Mouse (Mus musculus) embryonic facial prominence, embryonic 10.5 days (tissue): ENCODE data around the gene Ptk7. TPM values are rescaled to one million over a fixed set of nuclear protein-coding genes. Genes with fewer than 3 reads are reported as not detected.

Experiments used
- DNase-seq: peaks from one replicate; pipeline ENCODE4 v3.0.0-alpha.2; 2017; ENCODE audit warnings: low spot score
- H3K27ac ChIP-seq: fragments of 300-500 bp; sonication (generic); replicated peaks from 2 replicates; pipeline ENCODE4 v1.5.1; 2016; ENCODE audit warnings: mild to moderate bottlenecking
- H3K27me3 ChIP-seq: fragments of 300-500 bp; sonication (generic); replicated peaks from 2 replicates; pipeline ENCODE4 v1.6.1; 2016; ENCODE audit warnings: low read depth, mild to moderate bottlenecking; ENCODE audit not compliant: poor library complexity, severe bottlenecking
- H3K36me3 ChIP-seq: fragments of 300-500 bp; sonication (generic); replicated peaks from 2 replicates; pipeline ENCODE4 v1.6.1; 2016; ENCODE audit warnings: mild to moderate bottlenecking, moderate library complexity
- H3K4me1 ChIP-seq: fragments of 300-500 bp; sonication (generic); 2 replicates; pipeline ENCODE4 v1.6.1; 2016
- H3K4me3 ChIP-seq: fragments of 300-500 bp; sonication (generic); 2 replicates; pipeline ENCODE4 v1.5.1; 2016; ENCODE audit warnings: mild to moderate bottlenecking, moderate library complexity
- H3K9me3 ChIP-seq: fragments of 300-500 bp; sonication (generic); 2 replicates; pipeline ENCODE4 v1.6.1; 2016; ENCODE audit warnings: mild to moderate bottlenecking
- WGBS: fragments of 180-500 bp; shearing (Covaris S2); methylation state at CpG from one replicate; pipeline ENCODE4 v1.1.7; 2016; 5-methylcytosine and 5-hydroxymethylcytosine counted together
- polyA plus RNA-seq: library from polyadenylated mRNA; unstranded; fragments of >200 nt; fragmentation: Nextera tagmentation; extraction: Ambion mirVana; gene quantifications from 2 replicates; pipeline ENCODE4 v1.2.1, GENCODE M21; 2016

Gene Ptk7
- polyA plus RNA-seq, 1 experiment from 2014 or later: 92.5 TPM

DNA sequence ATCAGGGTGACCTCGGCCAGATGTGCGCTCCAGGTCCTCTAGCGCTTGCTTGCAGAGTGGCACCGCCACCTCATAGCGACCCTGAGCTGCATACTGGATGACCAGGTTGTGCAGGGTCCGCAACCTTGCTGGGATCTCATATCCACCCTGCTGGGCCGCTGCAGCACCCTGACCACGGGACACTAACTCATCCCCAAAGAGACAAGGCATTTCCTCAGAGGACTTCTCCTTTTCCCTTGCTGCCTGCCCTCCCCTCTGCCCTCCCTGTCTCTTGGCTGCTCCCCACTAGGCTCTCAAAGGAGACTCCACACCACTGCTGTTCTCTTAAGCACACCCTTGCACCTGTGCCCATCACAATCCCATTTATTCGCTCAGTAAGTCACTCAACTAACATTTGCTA, 10.6 kb upstream of the Ptk7 start:
- H3K4me3 ChIP-seq: no peak overlapping the region

DNA sequence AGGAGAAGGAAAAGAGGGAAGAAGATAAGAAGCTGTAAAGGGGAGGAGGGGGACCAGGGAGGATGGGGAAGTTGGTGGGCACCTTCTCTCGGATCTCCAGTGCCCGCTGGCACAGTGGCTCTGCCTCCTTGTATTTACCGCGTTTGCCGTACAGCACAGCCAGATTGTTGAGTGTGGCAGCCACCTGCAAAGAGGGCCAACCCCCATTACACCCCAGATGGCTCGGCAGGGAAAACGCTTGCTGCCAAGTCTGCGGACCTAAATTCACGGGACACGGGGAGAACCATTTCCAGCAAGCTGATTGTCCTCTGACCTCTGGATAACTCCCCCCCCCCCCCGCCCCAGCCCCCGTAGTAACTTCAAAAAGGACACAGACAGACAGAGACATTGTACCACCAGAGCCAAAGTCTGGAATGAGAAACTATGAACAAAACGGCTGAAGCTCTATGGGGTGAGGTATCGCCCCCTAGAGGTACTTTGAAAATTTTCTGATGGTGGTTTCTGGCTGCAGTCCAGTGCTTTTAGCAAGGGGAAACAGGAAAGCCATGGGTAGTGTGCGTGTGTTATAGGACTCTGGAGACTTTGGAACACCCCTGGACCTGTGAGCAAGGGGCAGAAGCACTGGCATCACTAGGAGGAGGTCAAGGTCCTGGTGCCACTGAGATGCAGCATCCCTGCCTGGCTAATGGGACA, 7.7 kb upstream of the Ptk7 start:
- 29% methylated on average over 15 of the region's 15 CpGs for WGBS
- DNase-seq: peak; percentile 49
- Histone ChIP-seq H3K4me3 (peak overlapping the region; percentile 30; the same call in 1 of the 2 replicates), H3K4me1 (peaks cover 16% of the 10 kb centered on the region), H3K27ac (peak overlapping the region; percentile 63), H3K27me3 (no peaks in the 10 kb centered on the region), H3K36me3 (peaks cover 62% of the 10 kb centered on the region), H3K9me3 (no peaks in the 10 kb centered on the region)

More for the DNA sequence above, 10.6 kb upstream of the Ptk7 start:
- Histone ChIP-seq H3K27me3 (no peaks in the 10 kb centered on the region), H3K4me1 (peaks cover 25% of the 10 kb centered on the region), H3K9me3 (no peaks in the 10 kb centered on the region), H3K36me3 (peaks cover 58% of the 10 kb centered on the region), H3K27ac (no peak overlapping the region)
- no peak for DNase-seq
- 84% methylated on average over 9 of the region's 9 CpGs for WGBS

DNA sequence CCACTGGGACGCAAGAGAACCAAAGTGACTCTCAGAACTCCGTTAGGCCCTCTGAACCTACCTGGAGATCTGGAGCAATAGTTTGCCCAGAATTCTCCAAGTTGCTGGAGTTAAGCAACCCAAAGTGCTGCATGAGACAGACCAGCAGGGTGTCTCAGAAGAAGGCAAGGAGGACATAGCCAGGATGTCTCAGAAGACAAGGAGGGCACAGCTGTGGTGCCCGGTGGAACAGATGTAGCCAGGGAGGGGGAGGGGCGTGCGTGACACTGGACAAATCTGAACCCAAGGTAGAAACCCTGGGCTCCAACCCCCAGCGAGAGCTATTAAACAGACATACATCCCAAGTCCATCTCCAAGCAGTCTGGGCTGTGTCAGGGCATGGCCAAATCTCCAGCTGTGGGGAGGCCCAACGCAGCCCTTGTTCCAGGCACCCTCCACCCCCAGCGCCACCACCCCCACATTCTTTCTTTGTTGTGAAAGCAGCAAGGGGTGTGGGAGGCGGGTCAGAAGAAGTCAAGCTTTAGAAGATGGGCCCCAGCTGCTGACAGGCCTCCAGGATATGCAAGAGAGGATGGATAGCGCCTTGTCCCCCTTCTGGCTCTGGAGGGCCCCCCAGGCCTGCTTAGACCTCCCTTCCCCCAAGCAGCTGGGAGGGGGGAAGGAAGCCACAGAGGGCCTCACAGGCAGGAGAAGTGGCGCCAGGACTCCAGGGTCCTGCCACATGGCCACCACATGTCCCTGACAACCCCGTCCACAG, 559 bp upstream of the Ptk7 start:
- peak; percentile 76 for DNase-seq
- 7% methylated on average over 12 of the region's 12 CpGs for WGBS
- peaks cover 17% of the 10 kb centered on the region for H3K36me3 ChIP-seq
- no peaks in the 10 kb centered on the region for H3K9me3 ChIP-seq
- no peaks in the 10 kb centered on the region for H3K27me3 ChIP-seq
- peaks cover 64% of the 10 kb centered on the region for H3K4me1 ChIP-seq
- peak overlapping the region; percentile 97 for H3K27ac ChIP-seq
- peak overlapping the region; percentile 97 for H3K4me3 ChIP-seq

DNA sequence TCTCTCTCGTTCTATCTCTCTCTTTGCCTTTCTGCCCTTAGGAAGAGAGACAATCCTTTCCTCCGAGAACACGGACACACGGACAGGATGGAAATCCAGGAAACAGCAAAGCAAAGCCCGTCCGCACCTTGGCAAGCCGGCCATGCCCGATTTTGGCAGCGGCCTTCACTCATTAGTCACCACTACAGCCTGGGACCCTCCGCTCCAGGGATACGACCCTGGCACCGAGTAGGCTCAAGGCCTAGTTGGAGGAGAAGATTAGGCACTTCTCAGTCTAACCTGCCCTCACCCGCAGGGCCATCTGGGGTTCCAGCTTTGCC, 873 bp downstream of the Ptk7 start:
- Histone ChIP-seq H3K36me3 (peaks cover 16% of the 10 kb centered on the region), H3K9me3 (no peaks in the 10 kb centered on the region), H3K4me1 (peaks cover 78% of the 10 kb centered on the region), H3K4me3 (peak overlapping the region; percentile 97), H3K27ac (peak overlapping the region; percentile 97), H3K27me3 (no peaks in the 10 kb centered on the region)
- WGBS: 1% methylated on average over 13 of the region's 13 CpGs
- DNase-seq: no peak

DNA sequence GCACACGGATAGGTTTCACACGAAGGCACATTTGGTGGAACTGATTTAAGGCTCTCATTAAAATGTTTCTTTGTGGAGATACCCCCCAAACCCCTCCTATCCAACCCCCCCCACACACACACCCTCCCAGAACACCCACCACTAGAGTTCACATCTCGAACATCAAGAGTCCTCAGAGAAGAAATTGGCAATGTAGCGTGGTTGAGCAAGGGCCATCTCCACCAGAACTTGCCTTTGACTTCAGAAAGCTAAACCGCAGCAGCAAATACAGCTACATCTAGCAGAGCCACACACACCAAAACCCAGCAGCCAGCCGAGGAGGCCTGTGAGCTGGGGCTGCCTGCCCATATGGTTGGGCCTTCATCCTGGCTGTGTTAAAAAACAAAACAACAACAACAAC, 1.9 kb downstream of the Ptk7 start:
- Histone ChIP-seq H3K27me3 (no peaks in the 10 kb centered on the region), H3K4me1 (peaks cover 88% of the 10 kb centered on the region), H3K36me3 (peaks cover 11% of the 10 kb centered on the region), H3K4me3 (peak overlapping the region; percentile 97), H3K27ac (peak overlapping the region; percentile 97; the same call in 1 of the 2 replicates), H3K9me3 (no peaks in the 10 kb centered on the region)
- DNase-seq: no peak
- 68% methylated on average over 6 of the region's 6 CpGs for WGBS

GRCm38 (mm10) chr17:46624598-46624997, 4.7 kb downstream of the Ptk7 start:
- Histone ChIP-seq H3K9me3 (no peaks in the 10 kb centered on the region), H3K36me3 (peaks cover 5% of the 10 kb centered on the region; the same call in 1 of the 2 replicates), H3K27ac (peak overlapping the region; percentile 21), H3K4me1 (peaks cover 94% of the 10 kb centered on the region), H3K27me3 (no peaks in the 10 kb centered on the region), H3K4me3 (peak overlapping the region; percentile 19; the same call in 1 of the 2 replicates)
- WGBS: 65% methylated on average over 12 of the region's 12 CpGs
- no peak for DNase-seq

DNA sequence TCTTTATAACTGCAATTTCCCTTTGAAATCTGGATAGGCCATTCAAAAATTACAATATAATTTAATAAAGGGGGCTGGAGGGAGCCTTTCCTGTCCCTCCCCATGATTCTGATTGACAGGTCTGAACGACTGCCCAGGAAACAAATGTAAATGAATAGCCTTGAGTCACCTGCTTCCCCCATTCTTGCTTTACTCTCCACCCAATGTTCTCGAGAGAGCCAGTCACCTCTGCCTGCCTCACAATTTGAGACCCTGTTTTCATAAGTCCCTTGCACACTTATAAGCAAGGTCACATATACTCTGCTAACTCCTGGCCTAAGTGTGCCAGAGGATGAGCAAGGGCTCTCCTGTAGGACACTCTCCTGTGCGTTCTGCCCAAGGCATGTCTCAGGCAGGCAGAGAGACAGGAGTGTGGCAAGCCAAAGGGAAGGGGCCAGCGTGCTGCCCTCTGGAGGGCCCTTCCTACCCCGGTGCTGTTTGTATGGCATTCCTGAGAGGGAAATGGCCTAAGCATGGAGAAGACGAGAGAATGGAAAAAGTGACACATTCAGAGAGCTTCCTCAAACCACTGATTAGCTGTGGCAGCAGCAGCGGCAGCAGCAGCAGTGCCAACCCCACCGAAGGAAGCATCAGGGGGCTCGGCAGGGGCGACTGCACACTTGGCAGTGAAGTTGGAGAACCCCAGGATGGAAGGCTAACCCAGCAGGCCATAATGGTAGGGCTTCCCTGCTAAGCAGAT, 5.3 kb downstream of the Ptk7 start:
- Histone ChIP-seq H3K27ac (peak overlapping the region; percentile 21), H3K27me3 (no peaks in the 10 kb centered on the region), H3K4me1 (peaks cover 95% of the 10 kb centered on the region), H3K9me3 (no peaks in the 10 kb centered on the region), H3K36me3 (peaks cover 5% of the 10 kb centered on the region; the same call in 1 of the 2 replicates), H3K4me3 (peak overlapping the region; percentile 19; the same call in 1 of the 2 replicates)
- no peak for DNase-seq
- WGBS: 32% methylated on average over 10 of the region's 10 CpGs

DNA sequence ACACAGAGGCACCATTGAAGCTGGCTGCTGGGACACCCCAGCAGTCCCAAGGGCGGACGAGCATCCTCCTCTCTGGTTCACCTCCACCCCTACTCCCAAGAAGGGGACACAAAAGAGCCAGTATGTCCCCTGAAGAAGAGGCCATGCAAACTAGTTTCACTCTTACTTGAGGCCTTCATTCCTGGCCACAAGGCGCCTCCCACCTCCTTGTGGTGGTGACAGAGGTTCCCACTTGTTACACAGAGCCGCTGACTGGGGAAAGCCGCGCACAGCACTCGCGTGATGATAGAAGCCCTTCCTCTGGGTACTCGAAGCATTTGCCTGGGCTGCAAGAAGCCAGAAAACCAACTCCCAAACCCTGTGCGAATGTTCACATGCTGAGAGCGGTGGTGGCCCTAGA, 7.0 kb downstream of the Ptk7 start:
- Histone ChIP-seq H3K9me3 (no peaks in the 10 kb centered on the region), H3K27ac (peak overlapping the region; percentile 70), H3K36me3 (peaks cover 5% of the 10 kb centered on the region; the same call in 1 of the 2 replicates), H3K4me3 (0 out of 2 replicates have a peak overlapping the region, but pooled peaks have one; percentile 18), H3K27me3 (no peaks in the 10 kb centered on the region), H3K4me1 (peaks cover 100% of the 10 kb centered on the region)
- DNase-seq: no peak
- WGBS: 76% methylated on average over 11 of the region's 11 CpGs

- Histone ChIP-seq H3K27ac (peak overlapping the region; percentile 10; the same call in 1 of the 2 replicates), H3K27me3 (no peaks in the 10 kb centered on the region), H3K4me3 (no peak overlapping the region), H3K9me3 (no peaks in the 10 kb centered on the region), H3K4me1 (peaks cover 100% of the 10 kb centered on the region), H3K36me3 (peaks cover 5% of the 10 kb centered on the region; the same call in 1 of the 2 replicates)
- DNase-seq: no peak
- WGBS: 79% methylated on average over 15 of the region's 15 CpGs
These were observed 8.0 kb downstream of the Ptk7 start for GRCm38 (mm10) chr17:46621324-46621723.

DNA sequence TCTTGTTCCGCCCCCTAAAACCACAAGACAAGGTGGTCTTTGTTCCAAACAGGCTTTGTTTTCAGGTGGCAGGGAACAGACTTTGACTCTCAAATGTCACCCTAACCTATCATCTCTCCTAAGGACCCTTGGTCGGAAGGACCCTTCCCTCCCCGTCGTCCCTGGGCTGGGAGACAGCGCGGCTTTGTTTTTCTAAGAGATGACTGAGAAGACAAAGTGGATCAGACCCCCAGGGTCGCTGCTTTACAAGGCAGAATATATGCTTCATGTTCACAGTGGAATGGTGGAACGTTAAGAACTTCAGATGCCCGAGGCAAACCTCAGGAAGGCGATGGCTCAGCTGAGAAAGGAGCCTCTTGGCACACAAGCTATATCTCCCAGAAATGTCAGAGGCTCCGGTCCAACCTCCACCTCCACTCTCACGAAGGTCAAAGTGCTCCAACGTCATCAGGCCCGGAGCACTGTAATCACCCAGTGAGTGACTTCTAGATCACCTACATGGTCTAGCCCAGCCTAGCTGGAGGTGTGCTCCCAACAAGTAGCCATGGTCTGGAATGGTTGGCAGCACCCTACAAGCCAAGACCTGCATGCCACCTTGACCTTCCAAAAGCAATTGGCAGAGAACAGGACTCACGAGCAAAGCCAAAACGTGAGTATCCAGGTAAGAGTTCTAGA, 9.5 kb downstream of the Ptk7 start:
- H3K27me3 ChIP-seq: no peaks in the 10 kb centered on the region
- no peaks in the 10 kb centered on the region for H3K9me3 ChIP-seq
- H3K36me3 ChIP-seq: peaks cover 5% of the 10 kb centered on the region; the same call in 1 of the 2 replicates
- H3K4me3 ChIP-seq: peak overlapping the region; percentile 47
- peaks cover 98% of the 10 kb centered on the region for H3K4me1 ChIP-seq
- DNase-seq: peak; percentile 42
- H3K27ac ChIP-seq: peak overlapping the region; percentile 96
- 23% methylated on average over 16 of the region's 16 CpGs for WGBS

GRCm38 (mm10) chr17:46618769-46619682, 10.3 kb downstream of the Ptk7 start:
- Histone ChIP-seq H3K4me1 (peaks cover 96% of the 10 kb centered on the region), H3K27ac (peak overlapping the region; percentile 96), H3K27me3 (no peaks in the 10 kb centered on the region), H3K36me3 (peaks cover 5% of the 10 kb centered on the region; the same call in 1 of the 2 replicates), H3K9me3 (no peaks in the 10 kb centered on the region), H3K4me3 (peak overlapping the region; percentile 47)
- DNase-seq: peak; percentile 67
- 4% methylated on average over 27 of the region's 27 CpGs for WGBS
